Mouse (Mus musculus): ENCODE data around the gene 2310046K23Rik. TPM values are rescaled to one million over a fixed set of nuclear protein-coding genes. Genes with fewer than 3 reads are reported as not detected.
"Not testable (repeated sequence)": the region's sequence is repeated elsewhere in the genome, so short reads cannot be mapped to it uniquely, and the experiment has no call there.

Gene 2310046K23Rik
- polyA plus RNA-seq, 1 experiment from 2014 or later: not detected

GRCm38 (mm10) chr3:92503528-92503927 is 30.8 kb downstream of the 2310046K23Rik start:
- H3K36me3 ChIP-seq: no peaks in the 10 kb centered on the region
- no peak overlapping the region for H3K4me2 ChIP-seq
- ATAC-seq (ENCODE audit: extremely low read depth, insufficient number of reproducible peaks, low FRiP score, low TSS enrichment): no peak
- H3K27me3 ChIP-seq (replicated peaks): no peaks in the 10 kb centered on the region
- no peaks in the 10 kb centered on the region for H3K4me1 ChIP-seq
- H3K9ac ChIP-seq: no peak overlapping the region
- no peak overlapping the region for H3K4me3 ChIP-seq
- H3K27ac ChIP-seq (replicated peaks): no peak overlapping the region
- H3K9me3 ChIP-seq: no peaks in the 10 kb centered on the region

GRCm38 (mm10) chr3:92500393-92500792 is 33.9 kb downstream of the 2310046K23Rik start, which contains the start of gene Sprr4:
Gene Sprr4, minus strand, starts transcription at chr3:92500493.
- WGBS: 83% methylated on average over 1 of the region's 1 CpGs
- no peaks in the 10 kb centered on the region for H3K9me3 ChIP-seq
- no peak within 1 kb of the TSS for H3K9ac ChIP-seq
- H3K27ac ChIP-seq (replicated peaks): no peak within 1 kb of the TSS
- ATAC-seq (ENCODE audit: extremely low read depth, insufficient number of reproducible peaks, low FRiP score, low TSS enrichment): no peak
- H3K4me1 ChIP-seq: no peaks in the 10 kb centered on the region
- no peak within 1 kb of the TSS for H3K4me3 ChIP-seq
- no peak within 1 kb of the TSS for H3K4me2 ChIP-seq
- H3K27me3 ChIP-seq (replicated peaks): no peaks in the 10 kb centered on the region
- no peaks in the 10 kb centered on the region for H3K36me3 ChIP-seq

DNA sequence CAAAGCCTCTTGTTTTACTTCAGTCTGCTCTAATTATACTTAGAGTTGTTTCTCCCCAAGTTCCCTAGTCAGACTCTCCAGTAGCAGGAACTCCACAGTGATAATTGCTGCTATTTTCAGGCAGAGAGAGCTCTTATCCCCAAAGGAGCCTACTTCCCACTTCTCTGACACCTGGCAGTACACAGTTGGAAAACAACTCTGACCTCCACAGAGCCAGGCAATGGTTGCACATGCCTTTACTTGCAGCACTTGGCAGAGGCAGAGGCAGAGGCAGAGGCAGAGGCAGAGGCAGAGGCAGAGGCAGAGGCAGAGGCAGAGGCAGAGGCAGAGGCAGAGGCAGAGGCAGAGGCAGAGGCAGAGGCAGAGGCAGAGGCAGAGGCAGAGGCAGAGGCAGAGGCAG is 44.0 kb downstream of the 2310046K23Rik start:
- not testable (repeated sequence) for H3K9ac ChIP-seq; H3K36me3 ChIP-seq; H3K4me2 ChIP-seq; H3K27ac ChIP-seq (replicated peaks); H3K4me3 ChIP-seq; H3K9me3 ChIP-seq; H3K27me3 ChIP-seq (replicated peaks); H3K4me1 ChIP-seq; ATAC-seq (ENCODE audit: extremely low read depth, insufficient number of reproducible peaks, low FRiP score, low TSS enrichment)

DNA sequence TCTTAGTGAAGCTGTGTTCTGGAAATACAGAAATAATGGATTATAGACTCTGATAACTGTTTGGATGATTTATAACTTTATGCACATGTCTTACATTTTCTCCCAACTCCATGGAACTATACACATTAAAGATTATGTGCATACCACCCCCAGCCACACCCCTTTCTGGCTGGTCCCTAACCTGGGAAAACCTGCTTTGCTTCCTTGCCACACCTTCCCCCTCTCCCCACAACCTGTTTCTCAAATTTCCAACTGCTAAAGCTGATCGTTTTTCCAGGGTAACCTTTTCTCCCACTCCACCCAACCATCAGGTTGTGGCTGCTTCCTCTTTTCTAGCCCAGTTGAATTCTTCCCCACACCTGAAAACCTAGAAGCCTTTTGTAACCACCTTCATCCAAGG is 48.0 kb downstream of the 2310046K23Rik start:
- no peak overlapping the region for H3K27ac ChIP-seq (replicated peaks)
- no peaks in the 10 kb centered on the region for H3K36me3 ChIP-seq
- no peak for ATAC-seq (ENCODE audit: extremely low read depth, insufficient number of reproducible peaks, low FRiP score, low TSS enrichment)
- H3K4me3 ChIP-seq: no peak overlapping the region
- 42% methylated on average over 1 of the region's 1 CpGs for WGBS
- H3K9me3 ChIP-seq: no peaks in the 10 kb centered on the region
- H3K4me1 ChIP-seq: no peaks in the 10 kb centered on the region
- no peaks in the 10 kb centered on the region for H3K27me3 ChIP-seq (replicated peaks)
- H3K9ac ChIP-seq: no peak overlapping the region
- no peak overlapping the region for H3K4me2 ChIP-seq

- no peaks in the 10 kb centered on the region for H3K27me3 ChIP-seq (replicated peaks)
- no peak for ATAC-seq (ENCODE audit: extremely low read depth, insufficient number of reproducible peaks, low FRiP score, low TSS enrichment)
- H3K4me2 ChIP-seq: no peak within 1 kb of the TSS
- H3K9ac ChIP-seq: no peak within 1 kb of the TSS
- no peak within 1 kb of the TSS for H3K4me3 ChIP-seq
- no peaks in the 10 kb centered on the region for H3K36me3 ChIP-seq
- H3K27ac ChIP-seq (replicated peaks): no peak within 1 kb of the TSS
- no peaks in the 10 kb centered on the region for H3K4me1 ChIP-seq
- H3K9me3 ChIP-seq: no peaks in the 10 kb centered on the region
Measured at GRCm38 (mm10) chr3:92485863-92486262, 48.4 kb downstream of the 2310046K23Rik start, which contains the start of gene Sprr1a. Gene Sprr1a, minus strand, starts transcription at chr3:92485895.

Other genes starting within 250 kb of the 2310046K23Rik start
- gene Sprr2a3, start 249.1 kb downstream of the 2310046K23Rik start, polyA plus RNA-seq (2015; fragmentation: Nextera tagmentation; extraction: Ambion mirVana): not detected in 2 replicates
- gene Sprr2b, start 217.9 kb downstream of the 2310046K23Rik start, polyA plus RNA-seq (2015; fragmentation: Nextera tagmentation; extraction: Ambion mirVana): not detected in 2 replicates
- not detected in 2 replicates for gene Sprr2d, start 195.4 kb downstream of the 2310046K23Rik start, polyA plus RNA-seq (2015; fragmentation: Nextera tagmentation; extraction: Ambion mirVana)
- not detected in 2 replicates for gene Sprr2e, start 182.4 kb downstream of the 2310046K23Rik start, polyA plus RNA-seq (2015; fragmentation: Nextera tagmentation; extraction: Ambion mirVana)
- not detected in 2 replicates for gene Sprr2f, start 169.3 kb downstream of the 2310046K23Rik start, polyA plus RNA-seq (2015; fragmentation: Nextera tagmentation; extraction: Ambion mirVana)
- gene Sprr2h, start 148.8 kb downstream of the 2310046K23Rik start, polyA plus RNA-seq (2015; fragmentation: Nextera tagmentation; extraction: Ambion mirVana): not detected in 2 replicates
- gene Sprr2i, start 126.5 kb downstream of the 2310046K23Rik start, polyA plus RNA-seq (2015; fragmentation: Nextera tagmentation; extraction: Ambion mirVana): not detected in 2 replicates
- gene Sprr2j-ps, start 116.4 kb downstream of the 2310046K23Rik start, polyA plus RNA-seq (2015; fragmentation: Nextera tagmentation; extraction: Ambion mirVana): not detected in 2 replicates
- 6.5 and 6.8 TPM in 2 replicates for gene Gm9774, start 105.1 kb downstream of the 2310046K23Rik start, polyA plus RNA-seq (2015; fragmentation: Nextera tagmentation; extraction: Ambion mirVana)
- gene Sprr2k, start 101.9 kb downstream of the 2310046K23Rik start, polyA plus RNA-seq (2015; fragmentation: Nextera tagmentation; extraction: Ambion mirVana): not detected in 2 replicates
- not detected in 2 replicates for gene Sprr1b, start 95.7 kb downstream of the 2310046K23Rik start, polyA plus RNA-seq (2015; fragmentation: Nextera tagmentation; extraction: Ambion mirVana)
- gene Sprr3, start 75.8 kb downstream of the 2310046K23Rik start, polyA plus RNA-seq (2015; fragmentation: Nextera tagmentation; extraction: Ambion mirVana): not detected in 2 replicates
- gene Sprr1a, start 48.6 kb downstream of the 2310046K23Rik start, polyA plus RNA-seq (2015; fragmentation: Nextera tagmentation; extraction: Ambion mirVana): 0.19 and 0.31 TPM in 2 replicates
- not detected in 2 replicates for gene Sprr4, start 34.0 kb downstream of the 2310046K23Rik start, polyA plus RNA-seq (2015; fragmentation: Nextera tagmentation; extraction: Ambion mirVana)
- not detected in 2 replicates for gene Ivl, start 39.2 kb upstream of the 2310046K23Rik start, polyA plus RNA-seq (2015; fragmentation: Nextera tagmentation; extraction: Ambion mirVana)
- not detected in 2 replicates for gene Smcp, start 54.5 kb upstream of the 2310046K23Rik start, polyA plus RNA-seq (2015; fragmentation: Nextera tagmentation; extraction: Ambion mirVana)
- gene 2210017I01Rik, start 73.0 kb upstream of the 2310046K23Rik start, polyA plus RNA-seq (2015; fragmentation: Nextera tagmentation; extraction: Ambion mirVana): not detected in 2 replicates
- gene Lce6a, start 87.1 kb upstream of the 2310046K23Rik start, polyA plus RNA-seq (2015; fragmentation: Nextera tagmentation; extraction: Ambion mirVana): not detected in 2 replicates
- gene Lce1a1, start 113.8 kb upstream of the 2310046K23Rik start, polyA plus RNA-seq (2015; fragmentation: Nextera tagmentation; extraction: Ambion mirVana): not detected in 2 replicates
- not detected in 2 replicates for gene Lce1b, start 122.4 kb upstream of the 2310046K23Rik start, polyA plus RNA-seq (2015; fragmentation: Nextera tagmentation; extraction: Ambion mirVana)
- gene Lce1a2, start 135.8 kb upstream of the 2310046K23Rik start, polyA plus RNA-seq (2015; fragmentation: Nextera tagmentation; extraction: Ambion mirVana): not detected in 2 replicates
- not detected in 2 replicates for gene Lce1c, start 144.7 kb upstream of the 2310046K23Rik start, polyA plus RNA-seq (2015; fragmentation: Nextera tagmentation; extraction: Ambion mirVana)
- not detected in 2 replicates for gene Lce1d, start 152.7 kb upstream of the 2310046K23Rik start, polyA plus RNA-seq (2015; fragmentation: Nextera tagmentation; extraction: Ambion mirVana)
- not detected in 2 replicates for gene Lce1e, start 174.6 kb upstream of the 2310046K23Rik start, polyA plus RNA-seq (2015; fragmentation: Nextera tagmentation; extraction: Ambion mirVana)
- not detected in 2 replicates for gene Lce1f, start 185.8 kb upstream of the 2310046K23Rik start, polyA plus RNA-seq (2015; fragmentation: Nextera tagmentation; extraction: Ambion mirVana)
- not detected in 2 replicates for gene Gm38119, start 204.6 kb upstream of the 2310046K23Rik start, polyA plus RNA-seq (2015; fragmentation: Nextera tagmentation; extraction: Ambion mirVana)
- gene Lce1g, start 217.8 kb upstream of the 2310046K23Rik start, polyA plus RNA-seq (2015; fragmentation: Nextera tagmentation; extraction: Ambion mirVana): not detected in 2 replicates
- gene Lce1h, start 230.6 kb upstream of the 2310046K23Rik start, polyA plus RNA-seq (2015; fragmentation: Nextera tagmentation; extraction: Ambion mirVana): not detected in 2 replicates
- not detected in 2 replicates for gene Lce1i, start 244.4 kb upstream of the 2310046K23Rik start, polyA plus RNA-seq (2015; fragmentation: Nextera tagmentation; extraction: Ambion mirVana)

Measured in heart, embryonic 13.5 days (tissue).